In the genomic region with DNA sequence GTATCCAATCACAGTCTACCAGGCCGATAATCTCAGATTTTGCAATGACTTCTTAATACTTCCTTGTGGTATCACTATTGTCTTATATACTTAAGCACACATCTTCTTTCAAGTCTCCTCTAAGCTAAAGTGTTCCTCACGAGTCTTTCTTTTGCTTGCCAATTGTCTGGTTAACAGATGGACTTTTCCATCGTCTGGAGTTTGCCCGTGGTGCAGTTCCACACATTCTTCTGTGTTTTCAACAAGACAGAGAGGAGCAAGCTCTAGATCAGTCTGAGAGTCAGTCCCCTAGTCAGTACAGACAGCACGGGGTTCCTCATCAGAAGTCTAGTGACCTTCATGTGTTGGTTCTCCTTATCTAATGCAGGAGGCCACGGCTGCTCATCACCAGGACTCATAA, we compare ENCODE assay signal across 18 mouse cellular contexts.
"Had no signal": no experiment of that assay in that cellular context is flagged by ENCODE, and none has a peak within 500 bp of the region (broad histone marks: within the 10 kb centered on the region; RNA-seq: fewer than 3 reads in every experiment).

No protein-coding gene starts in this region.

- H3K9ac ChIP-seq: liver, embryonic 12.5 days; lung, embryonic 14.5 days; midbrain, embryonic 15.5 days; neural tube, embryonic 12.5 days had no signal

- H3K4me1 ChIP-seq: midbrain, embryonic 15.5 days; neural tube, embryonic 12.5 days had no signal

- H3K27me3 ChIP-seq: liver, embryonic 12.5 days; midbrain, embryonic 15.5 days; neural tube, embryonic 12.5 days had no signal

- H3K27ac ChIP-seq: kidney, postnatal 0 days; liver, embryonic 12.5 days; macrophage; midbrain, embryonic 15.5 days; neural tube, embryonic 12.5 days had no signal

- H3K36me3 ChIP-seq: liver, embryonic 12.5 days; midbrain, embryonic 15.5 days; neural tube, embryonic 12.5 days had no signal

- ATAC-seq: liver, embryonic 12.5 days; midbrain, embryonic 15.5 days had no signal

- H3K4me2 ChIP-seq: liver, embryonic 12.5 days; lung, embryonic 14.5 days; midbrain, embryonic 11.5 days; midbrain, embryonic 15.5 days; neural tube, embryonic 12.5 days had no signal

- H3K4me3 ChIP-seq: layer of hippocampus, adult 2 months; liver, embryonic 12.5 days; megakaryocyte, embryonic 14.5 days; midbrain, embryonic 15.5 days; neural tube, embryonic 12.5 days had no signal

- DNase-seq: kidney, adult 11 months; kidney, adult 9 months; kidney, postnatal 36 days; layer of hippocampus, postnatal 36 days; left cerebral cortex, postnatal 4 days; lung, embryonic 14.5 days; lung, postnatal 10 days; retina, postnatal 1 day; right cerebral cortex, postnatal 14 days; thymus, postnatal 4 days had no signal

- H3K9me3 ChIP-seq: liver, embryonic 12.5 days; megakaryocyte, embryonic 14.5 days; midbrain, embryonic 15.5 days; neural tube, embryonic 12.5 days had no signal
